Mouse (Mus musculus) heart, adult 2 months (tissue): ENCODE measurements at regions not wholly inside any gene's neighbourhood (a gene's known extent, or its start where the extent isn't known, plus 50 kb on each side); places are given as distances from the start of the nearest gene placed in this dataset.
A peak's percentile ranks its signal among the peaks of the same experiment; 100 is the strongest.

Experiments
- DNase-seq, 2 experiments: peaks; one replicate each; pipeline ENCODE4 v3.0.0; 2021
- H3K27ac ChIP-seq: fragments of 200-600 bp; 2 replicates; pipeline ENCODE4 v1.8.1; 2022
- H3K27me3 ChIP-seq: fragments of 200-500 bp; 2 replicates; pipeline ENCODE4 v1.6.1; 2012; ENCODE audit warnings: mild to moderate bottlenecking, low read length, inconsistent platforms, mixed read lengths; ENCODE audit not compliant: control insufficient read depth, insufficient read depth
- H3K36me3 ChIP-seq: fragments of 200-500 bp; 2 replicates; pipeline ENCODE4 v1.6.1; 2012; ENCODE audit warnings: low read length, inconsistent platforms; ENCODE audit not compliant: control insufficient read depth, insufficient read depth
- H3K4me1 ChIP-seq: fragments of 200-500 bp; 2 replicates; pipeline ENCODE4 v1.6.1; 2011; ENCODE audit warnings: low read length; ENCODE audit not compliant: control insufficient read depth, insufficient read depth
- H3K4me3 ChIP-seq: fragments of 200-600 bp; 2 replicates; pipeline ENCODE4 v1.8.1; 2022
- H3K79me2 ChIP-seq: fragments of 200-500 bp; replicated peaks from 2 replicates; pipeline ENCODE4 v1.6.1; 2012; ENCODE audit warnings: mild to moderate bottlenecking, inconsistent platforms, low read length, moderate library complexity, mixed read lengths; ENCODE audit not compliant: control insufficient read depth, insufficient read depth
- H3K9ac ChIP-seq: fragments of 200-500 bp; 2 replicates; pipeline ENCODE4 v1.6.1; 2012; ENCODE audit warnings: low read depth, mild to moderate bottlenecking, control low read depth, inconsistent platforms, low read length, mixed read lengths
- CTCF ChIP-seq: fragments of 200-600 bp; IDR thresholded peaks from 2 replicates; pipeline ENCODE4 v1.8.1; 2022; ENCODE audit warnings: antibody characterized with exemption, mild to moderate bottlenecking, moderate library complexity
- EP300 ChIP-seq: fragments of 200-500 bp; IDR thresholded peaks from 2 replicates; pipeline ENCODE4 v1.6.1; 2011; ENCODE audit warnings: low read depth, low read length, control low read depth; ENCODE audit not compliant: insufficient read depth
- POLR2A ChIP-seq: fragments of 200-500 bp; IDR thresholded peaks from 2 replicates; pipeline ENCODE4 v1.6.1; 2011; ENCODE audit warnings: mild to moderate bottlenecking, low read depth, low read length, control low read depth; ENCODE audit not compliant: insufficient read depth
- WGBS: fragments of 180-500 bp; shearing (Covaris S2); methylation state at CpG from one replicate; pipeline ENCODE4 v1.1.7; 2018; 5-methylcytosine and 5-hydroxymethylcytosine counted together
- intact Hi-C: fragments of 180-260 bp; cut with DNase I; formaldehyde crosslinking; loops from one replicate; pipeline ENCODE4 v1.15.1; 2025

DNA sequence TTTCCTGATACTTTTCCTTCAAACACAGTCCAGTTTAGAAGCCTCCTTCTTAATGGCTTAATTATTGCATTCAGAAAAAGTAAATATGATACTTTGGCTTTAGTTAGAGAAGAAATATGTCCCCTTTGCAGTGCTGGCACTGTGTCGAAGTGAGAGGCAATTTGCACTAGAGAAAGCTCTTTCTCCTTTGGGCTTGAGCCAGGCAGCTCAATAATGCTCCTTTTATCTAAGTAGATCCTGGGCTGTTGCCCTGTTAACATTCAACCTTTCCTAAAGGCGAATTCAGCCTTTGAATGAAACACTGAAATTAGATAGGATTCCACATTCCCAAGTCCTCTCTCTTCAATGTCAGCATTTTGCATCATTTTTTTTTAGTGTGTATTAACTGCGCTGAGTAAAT lies 386.5 kb downstream of the Epha4 start:
- Histone ChIP-seq H3K27me3 (peaks cover 2% of the 10 kb centered on the region; the same call in 1 of the 2 replicates), H3K36me3 (no peaks in the 10 kb centered on the region), H3K4me1 (no peaks in the 10 kb centered on the region), H3K4me3 (no peak overlapping the region), H3K27ac (no peak overlapping the region), H3K79me2 (no peaks in the 10 kb centered on the region), H3K9ac (no peak overlapping the region)
- DNase-seq, result no peak
- TF ChIP-seq POLR2A (no peak), EP300 (no peak), CTCF (no peak)
- WGBS, result 57% methylated on average over 3 of the region's 3 CpGs
- intact Hi-C loops, result no loop called here

- intact Hi-C loops, result no loop called here
- 83% methylated on average over 6 of the region's 6 CpGs for WGBS
- no peak overlapping the region for H3K9ac ChIP-seq
Measured at GRCm38 (mm10) chr1:77137663-77138062, 377.2 kb downstream of the Epha4 start.

DNA sequence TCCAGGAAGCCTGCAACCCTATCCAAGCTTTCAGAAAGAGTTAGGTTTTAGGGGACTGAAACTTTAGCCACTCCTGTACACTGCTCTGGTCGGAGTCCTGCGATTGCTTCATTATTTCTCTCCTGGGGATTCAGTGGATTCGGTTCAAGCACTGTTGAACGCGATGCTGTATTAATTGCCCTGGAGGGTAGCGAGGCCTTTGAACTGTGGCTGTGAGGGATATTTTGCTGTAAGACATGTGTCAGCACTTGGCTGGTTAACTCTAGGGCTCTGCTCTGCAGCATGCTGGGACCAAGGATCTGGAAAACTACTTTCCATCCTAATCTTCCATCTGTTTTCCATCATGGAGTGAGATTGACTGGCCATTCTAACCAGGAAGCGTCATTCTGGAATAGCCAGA lies 374.0 kb downstream of the Epha4 start:
- intact Hi-C loops, result no loop called here

More at GRCm38 (mm10) chr1:77137663-77138062, 377.2 kb downstream of the Epha4 start:
- Histone ChIP-seq H3K4me1 (no peaks in the 10 kb centered on the region), H3K27me3 (no peaks in the 10 kb centered on the region), H3K4me3 (no peak overlapping the region), H3K79me2 (no peaks in the 10 kb centered on the region), H3K36me3 (no peaks in the 10 kb centered on the region), H3K27ac (no peak overlapping the region)
- no peak for DNase-seq
- TF ChIP-seq POLR2A (no peak), EP300 (no peak), CTCF (no peak)

GRCm38 (mm10) chr1:77148052-77148451 lies 366.8 kb downstream of the Epha4 start:
- Histone ChIP-seq H3K36me3 (no peaks in the 10 kb centered on the region), H3K27ac (no peak overlapping the region), H3K4me3 (no peak overlapping the region), H3K9ac (no peak overlapping the region), H3K4me1 (no peaks in the 10 kb centered on the region), H3K27me3 (no peaks in the 10 kb centered on the region), H3K79me2 (no peaks in the 10 kb centered on the region)
- 98% methylated on average over 4 of the region's 4 CpGs for WGBS
- intact Hi-C loops, result no loop called here
- no peak for TF ChIP-seq POLR2A
- DNase-seq, result no peak

More for the DNA sequence above, 374.0 kb downstream of the Epha4 start:
- Histone ChIP-seq H3K27ac (no peak overlapping the region), H3K4me1 (no peaks in the 10 kb centered on the region), H3K9ac (no peak overlapping the region), H3K79me2 (no peaks in the 10 kb centered on the region), H3K36me3 (no peaks in the 10 kb centered on the region), H3K27me3 (no peaks in the 10 kb centered on the region), H3K4me3 (no peak overlapping the region)
- 62% methylated on average over 7 of the region's 7 CpGs for WGBS
- TF ChIP-seq POLR2A, result no peak
- no peak for TF ChIP-seq CTCF
- DNase-seq, result peak; percentile 31 to 52

DNA sequence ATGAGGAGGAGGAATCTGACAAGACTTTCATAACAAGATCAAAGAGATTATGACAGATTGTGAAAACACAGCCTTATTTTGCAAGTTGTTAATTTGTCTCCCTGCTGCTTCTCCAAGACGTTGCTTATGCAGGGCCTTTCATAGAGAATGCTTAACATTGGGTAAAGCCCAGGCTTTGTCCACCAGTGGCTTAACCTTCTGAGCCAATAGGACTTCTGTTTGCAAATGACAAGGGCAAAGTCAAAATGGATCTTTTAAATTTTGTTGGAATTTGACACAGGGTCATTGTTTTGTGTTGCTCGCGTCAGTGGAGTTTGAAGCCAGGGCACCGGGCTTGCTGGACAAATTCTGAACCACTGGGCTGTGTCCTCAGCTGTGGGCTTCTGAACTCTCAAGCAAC lies 346.6 kb downstream of the Epha4 start:
- WGBS, result 96% methylated on average over 4 of the region's 4 CpGs
- Histone ChIP-seq H3K36me3 (no peaks in the 10 kb centered on the region), H3K79me2 (no peaks in the 10 kb centered on the region), H3K9ac (no peak overlapping the region), H3K27me3 (no peaks in the 10 kb centered on the region), H3K4me1 (no peaks in the 10 kb centered on the region), H3K27ac (no peak overlapping the region), H3K4me3 (no peak overlapping the region)
- DNase-seq, result no peak
- TF ChIP-seq EP300 (no peak), POLR2A (no peak), CTCF (no peak)
- intact Hi-C loops, result no loop called here

DNA sequence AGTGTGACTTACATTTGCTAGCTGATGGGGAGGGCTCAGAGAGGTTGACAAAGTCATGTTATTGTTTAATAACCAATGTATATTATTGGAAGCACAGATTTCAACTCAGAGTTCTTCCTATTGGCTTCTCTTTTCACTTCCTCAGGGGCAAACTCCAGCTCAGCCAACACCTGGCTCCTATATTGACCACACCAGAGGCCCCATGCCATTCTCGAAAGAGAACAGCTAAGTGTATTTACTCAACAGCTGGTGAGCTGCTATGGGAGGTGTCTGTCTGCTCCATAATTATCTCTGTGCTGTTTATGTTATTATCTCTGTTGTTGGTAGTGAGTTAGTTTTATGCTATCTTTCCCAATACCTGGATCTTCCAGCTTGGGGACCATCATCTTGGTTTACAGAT lies 342.4 kb downstream of the Epha4 start:
- TF ChIP-seq CTCF (no peak), EP300 (no peak), POLR2A (no peak)
- Histone ChIP-seq H3K79me2 (no peaks in the 10 kb centered on the region), H3K4me1 (no peaks in the 10 kb centered on the region), H3K4me3 (no peak overlapping the region), H3K27me3 (no peaks in the 10 kb centered on the region), H3K36me3 (no peaks in the 10 kb centered on the region), H3K9ac (no peak overlapping the region), H3K27ac (no peak overlapping the region)
- DNase-seq, result no peak
- intact Hi-C loops, result no loop called here
- WGBS, result 71% methylated on average over 1 of the region's 1 CpGs

GRCm38 (mm10) chr1:77174801-77175200 lies 340.1 kb downstream of the Epha4 start:
- Histone ChIP-seq H3K4me3 (no peak overlapping the region), H3K27ac (no peak overlapping the region), H3K36me3 (no peaks in the 10 kb centered on the region), H3K9ac (no peak overlapping the region), H3K79me2 (no peaks in the 10 kb centered on the region), H3K4me1 (no peaks in the 10 kb centered on the region), H3K27me3 (no peaks in the 10 kb centered on the region)
- intact Hi-C loops, result no loop called here
- DNase-seq, result no peak
- WGBS, result 88% methylated on average over 4 of the region's 4 CpGs
- TF ChIP-seq EP300 (no peak), POLR2A (no peak), CTCF (no peak)
